8 mouse cellular contexts compared by ENCODE assay signal in genomic region chr11:119490861-119491689, GRCm38 (mm10). TPM values are rescaled to one million over a fixed set of nuclear protein-coding genes. Genes with fewer than 3 reads are reported as not detected.
DNase-seq lines count a peak whose midpoint lies in the region; ATAC-seq and TF ChIP-seq lines count a peak whose summit lies in the region.

Endov (plus strand) TSS chr11:119491347.

- under 1% methylated on average over 41 of the region's 66 CpGs for WGBS in embryonic facial prominence, embryonic 14.5 days
- 1% methylated on average over 66 of the region's 66 CpGs for WGBS in heart, adult 2 months
- 1% methylated on average over 65 of the region's 66 CpGs for WGBS in limb, embryonic 13.5 days
- WGBS in midbrain, embryonic 16.5 days = under 1% methylated on average over 66 of the region's 66 CpGs

- peak; percentile 99 for TF ChIP-seq CTCF in heart, adult 2 months (IDR thresholded peaks at IDR 0.05)

- peak; percentile 97 for DNase-seq in 3T3-L1 (ENCODE audit: low read depth, low spot score)
- peak; percentile 96 to 97 for DNase-seq in adrenal gland, postnatal 4 days (ENCODE audit: low spot score in 2 of 2)
- DNase-seq in embryonic facial prominence, embryonic 14.5 days (ENCODE audit: low spot score) = peak; percentile 98
- DNase-seq in heart, adult 2 months = peak; percentile 98 to 99
- DNase-seq in kidney, adult 8-10 months = peak; percentile 95 to 98
- peak; percentile 99 to 100 for DNase-seq in spleen, postnatal 10 days (ENCODE audit: low spot score in 2 of 2)

- TF ChIP-seq EP300 in heart, adult 2 months (IDR thresholded peaks at IDR 0.05; ENCODE audit: insufficient read depth, low read depth, low read length) = no peak

- ATAC-seq in embryonic facial prominence, embryonic 14.5 days (ENCODE audit: low read depth) = peak; percentile 98
- ATAC-seq in limb, embryonic 13.5 days (ENCODE audit: low FRiP score, low read depth) = peak; percentile 96
- ATAC-seq in midbrain, embryonic 16.5 days = peak; percentile 97

- no peaks in the 10 kb centered on the region; the same call in 1 of the 2 replicates for H3K79me2 ChIP-seq in heart, adult 2 months (replicated peaks; ENCODE audit: control insufficient read depth, insufficient read depth, low read length)

- peak within 1 kb of the TSS; percentile 85 for H3K9ac ChIP-seq in embryonic facial prominence, embryonic 14.5 days (ENCODE audit: low read depth, low read length)
- H3K9ac ChIP-seq in heart, adult 2 months (ENCODE audit: low read depth, low read length) = peak within 1 kb of the TSS; percentile 84
- peak within 1 kb of the TSS; percentile 90 for H3K9ac ChIP-seq in limb, embryonic 13.5 days
- H3K9ac ChIP-seq in midbrain, embryonic 16.5 days (ENCODE audit: low read depth, low read length) = peak within 1 kb of the TSS; percentile 92

- peaks cover 10% of the 10 kb centered on the region; the same call in 1 of the 2 replicates for H3K36me3 ChIP-seq in embryonic facial prominence, embryonic 14.5 days (ENCODE audit: control insufficient read depth, insufficient read depth, low read length)
- no peaks in the 10 kb centered on the region for H3K36me3 ChIP-seq in heart, adult 2 months (ENCODE audit: control insufficient read depth, insufficient read depth, low read length)
- peaks cover 28% of the 10 kb centered on the region for H3K36me3 ChIP-seq in limb, embryonic 13.5 days
- H3K36me3 ChIP-seq in midbrain, embryonic 16.5 days (ENCODE audit: control insufficient read depth, insufficient read depth, low read length) = no peaks in the 10 kb centered on the region

- peak within 1 kb of the TSS; percentile 82 for H3K4me2 ChIP-seq in embryonic facial prominence, embryonic 14.5 days (ENCODE audit: low read depth, low read length)
- peak within 1 kb of the TSS; percentile 87 for H3K4me2 ChIP-seq in limb, embryonic 13.5 days (replicated peaks)
- H3K4me2 ChIP-seq in midbrain, embryonic 16.5 days (ENCODE audit: low read length) = peak within 1 kb of the TSS; percentile 82

- H3K9me3 ChIP-seq in embryonic facial prominence, embryonic 14.5 days (ENCODE audit: control insufficient read depth, low read length) = no peaks in the 10 kb centered on the region
- H3K9me3 ChIP-seq in limb, embryonic 13.5 days = no peaks in the 10 kb centered on the region
- H3K9me3 ChIP-seq in midbrain, embryonic 16.5 days (replicated peaks; ENCODE audit: control insufficient read depth, low read length, poor library complexity, severe bottlenecking) = no peaks in the 10 kb centered on the region

- peaks cover 5% of the 10 kb centered on the region for H3K4me1 ChIP-seq in embryonic facial prominence, embryonic 14.5 days (ENCODE audit: control insufficient read depth, insufficient read depth, low read length)
- 0 out of 2 replicates have a peak, but pooled peaks cover 2% of the 10 kb centered on the region for H3K4me1 ChIP-seq in heart, adult 2 months (ENCODE audit: control insufficient read depth, insufficient read depth, low read length)
- H3K4me1 ChIP-seq in limb, embryonic 13.5 days = peaks cover 18% of the 10 kb centered on the region
- peaks cover 15% of the 10 kb centered on the region for H3K4me1 ChIP-seq in midbrain, embryonic 16.5 days (ENCODE audit: control insufficient read depth, insufficient read depth, low read length)

- H3K4me3 ChIP-seq in embryonic facial prominence, embryonic 14.5 days (ENCODE audit: low read depth, low read length) = peak within 1 kb of the TSS; percentile 88
- H3K4me3 ChIP-seq in heart, adult 2 months = peak within 1 kb of the TSS; percentile 81
- H3K4me3 ChIP-seq in limb, embryonic 13.5 days = peak within 1 kb of the TSS; percentile 87
- peak within 1 kb of the TSS; percentile 72 for H3K4me3 ChIP-seq in midbrain, embryonic 16.5 days (ENCODE audit: low read depth, low read length)

- H3K27me3 ChIP-seq in embryonic facial prominence, embryonic 14.5 days (replicated peaks; ENCODE audit: control insufficient read depth, insufficient read depth, low read length) = no peaks in the 10 kb centered on the region
- H3K27me3 ChIP-seq in heart, adult 2 months (ENCODE audit: control insufficient read depth, insufficient read depth, low read length) = no peaks in the 10 kb centered on the region
- no peaks in the 10 kb centered on the region for H3K27me3 ChIP-seq in limb, embryonic 13.5 days
- H3K27me3 ChIP-seq in midbrain, embryonic 16.5 days (ENCODE audit: control insufficient read depth, insufficient read depth, low read depth, low read length) = no peaks in the 10 kb centered on the region

- peak within 1 kb of the TSS; percentile 88 for H3K27ac ChIP-seq in embryonic facial prominence, embryonic 14.5 days (replicated peaks; ENCODE audit: low read depth, low read length)
- peak within 1 kb of the TSS; percentile 92 for H3K27ac ChIP-seq in heart, adult 2 months
- H3K27ac ChIP-seq in limb, embryonic 13.5 days = peak within 1 kb of the TSS; percentile 92
- peak within 1 kb of the TSS; percentile 97 for H3K27ac ChIP-seq in midbrain, embryonic 16.5 days (ENCODE audit: low read length)

- intact Hi-C loops in heart, adult 2 months (cut with DNase I) = loop anchor here (5.0 kb wide), 1 partner anchor 111 kb away; the partner anchor contains the start of gene Rptor

- peak; percentile 56 for TF ChIP-seq POLR2A in heart, adult 2 months (IDR thresholded peaks at IDR 0.05; ENCODE audit: insufficient read depth, low read depth, low read length)

RNA-seq across cellular contexts. Expression of gene Endov, which starts in this region (rescaled TPM):
- 10 to 100 TPM; 37.1 to 38.2 TPM for total RNA-seq in adrenal gland, postnatal 4 days (2021)
- 10.9 and 15.1 TPM in 2 replicates for polyA plus RNA-seq in embryonic facial prominence, embryonic 14.5 days (2014; fragmentation: Nextera tagmentation; extraction: Ambion mirVana)
- 1 to 10 TPM; 6.9 to 7.3 TPM for total RNA-seq in heart, adult 2 months (2021)
- 6.9 and 8.3 TPM in 2 replicates for polyA plus RNA-seq in heart, adult 2 months (2012; rRNA removed)
- 17.1 and 18.1 TPM in 2 replicates for polyA plus RNA-seq in limb, embryonic 13.5 days (2015; fragmentation: Nextera tagmentation; extraction: Ambion mirVana)
- 17.3 and 19.8 TPM in 2 replicates for polyA plus RNA-seq in midbrain, embryonic 16.5 days (2015; fragmentation: Nextera tagmentation; extraction: Ambion mirVana)

Comparison
In these comparisons a context has a peak if more than half of its experiments do, and no peak if none do; other contexts are left out.
1. Peak in every context shown above with its lines: DNase-seq, ATAC-seq, H3K4me3 ChIP-seq and H3K27ac ChIP-seq.
2. RNA of gene Endov (total RNA-seq): 37.1 to 38.2 TPM in adrenal gland, postnatal 4 days; 6.9 to 7.3 TPM in heart, adult 2 months; every median in the first group is over 4 times any median in the second.